Mouse (Mus musculus) right cerebral cortex, adult 2 months (tissue): ENCODE results near the gene Gm20498.

Experiments
- DNase-seq, 2 experiments: peaks; one replicate each; pipeline ENCODE4 v3.0.0; 2021 to 2022; ENCODE audit warnings: low spot score in 2 of 2

The Gm20498 gene

DNA sequence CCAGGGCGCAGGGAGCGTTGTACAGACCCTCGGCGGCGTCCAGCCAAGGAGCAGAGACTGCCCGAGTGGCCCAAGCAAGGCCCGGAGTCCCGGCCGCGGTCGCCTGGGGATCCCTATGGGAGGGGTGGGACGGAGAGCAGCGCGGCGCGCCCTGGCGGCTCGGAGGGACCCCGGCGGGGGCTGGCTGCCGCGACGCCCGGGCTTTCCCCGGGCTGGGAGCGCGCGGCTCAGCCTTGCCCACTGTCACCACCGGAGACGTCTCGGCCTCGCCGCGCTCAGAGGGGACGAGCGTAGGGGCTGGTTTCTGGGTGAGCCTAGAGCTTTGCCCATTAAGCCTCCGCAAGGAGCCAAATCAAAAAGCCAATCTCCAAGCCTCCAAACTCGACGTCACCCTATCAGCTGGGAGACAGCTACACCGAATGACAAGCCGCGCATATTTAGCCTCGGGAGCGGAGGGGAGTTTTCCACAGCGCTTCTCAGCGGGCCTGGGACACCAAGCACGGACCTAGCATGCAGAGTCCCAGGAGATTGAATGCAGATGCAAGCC, 199.8 kb downstream of the Gm20498 start, which contains the start of gene Slc8a3:
Slc8a3 (minus strand) TSS at position 306 of the 547 bp plus-strand sequence.
- peak; percentile 66 for DNase-seq

DNA sequence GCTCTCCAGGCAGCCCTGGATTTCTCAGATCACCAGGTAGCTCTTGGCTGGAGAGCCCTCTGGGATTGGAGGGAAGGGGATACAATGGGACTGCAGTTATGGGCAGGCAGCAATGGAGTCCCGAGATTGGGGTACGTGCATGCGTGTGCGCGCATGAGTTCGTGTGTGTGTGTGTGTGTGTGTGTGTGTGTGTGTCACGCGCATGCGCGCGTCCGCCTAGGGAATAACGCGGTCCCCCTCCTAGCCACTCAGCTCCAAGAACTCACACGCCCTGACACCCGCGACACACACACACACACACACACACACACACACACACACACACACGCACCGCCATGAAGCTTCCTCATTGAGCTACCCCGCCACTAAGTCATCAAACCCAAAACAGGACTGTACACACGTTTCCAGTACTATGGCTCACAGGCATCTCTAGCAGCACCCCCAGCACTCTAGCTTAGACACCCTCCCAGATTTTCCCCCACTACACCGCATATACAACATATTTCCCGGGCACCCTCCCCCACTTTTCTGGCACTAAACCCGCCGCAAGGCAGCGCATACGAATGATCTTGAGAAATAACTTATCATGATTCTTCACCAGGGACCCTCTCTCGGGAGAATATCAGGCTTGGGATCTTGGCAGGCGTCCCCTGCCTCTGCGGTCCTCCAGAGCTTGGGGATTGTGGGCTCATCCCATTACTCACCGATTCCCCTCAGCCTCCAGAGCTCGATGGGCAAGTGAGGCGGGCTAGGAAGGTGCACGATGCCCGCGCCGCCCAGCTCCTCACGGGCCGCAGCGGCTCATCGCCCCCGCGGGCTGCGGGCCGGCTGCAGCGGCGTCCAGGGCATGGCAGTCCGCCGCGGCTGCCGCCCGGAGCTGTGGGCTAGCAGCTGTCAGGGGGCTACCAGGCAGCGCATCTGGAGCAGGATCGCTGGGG, 200.5 kb downstream of the Gm20498 start:
- DNase-seq = peak; percentile 70 to 71

- DNase-seq = no peak
Observed at GRCm38 (mm10) chr12:81331046-81331638, 201.6 kb downstream of the Gm20498 start.

GRCm38 (mm10) chr12:81324991-81325390, 207.7 kb downstream of the Gm20498 start:
- DNase-seq = no peak

DNA sequence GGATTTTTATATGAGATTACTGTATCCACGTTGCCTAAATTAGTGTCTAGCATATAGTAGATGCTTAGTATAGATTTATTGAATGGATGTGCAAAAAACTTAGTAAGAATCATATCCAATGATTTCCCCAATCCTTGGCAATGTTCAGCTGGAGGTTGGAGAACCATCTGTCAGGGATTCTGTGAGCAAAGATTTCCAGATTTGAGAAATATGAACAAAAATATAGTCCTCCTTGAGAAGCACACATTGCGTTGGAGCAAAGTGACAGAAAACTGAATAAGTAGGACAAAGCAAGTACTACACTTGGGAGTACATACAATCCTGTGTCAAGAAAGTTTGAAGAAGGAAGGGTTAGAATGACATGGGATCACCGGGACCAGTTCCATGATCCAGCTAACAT, 208.6 kb downstream of the Gm20498 start:
- peak; percentile 48 for DNase-seq

- no peak for DNase-seq
Observed at GRCm38 (mm10) chr12:81321021-81321420, 211.7 kb downstream of the Gm20498 start.

DNA sequence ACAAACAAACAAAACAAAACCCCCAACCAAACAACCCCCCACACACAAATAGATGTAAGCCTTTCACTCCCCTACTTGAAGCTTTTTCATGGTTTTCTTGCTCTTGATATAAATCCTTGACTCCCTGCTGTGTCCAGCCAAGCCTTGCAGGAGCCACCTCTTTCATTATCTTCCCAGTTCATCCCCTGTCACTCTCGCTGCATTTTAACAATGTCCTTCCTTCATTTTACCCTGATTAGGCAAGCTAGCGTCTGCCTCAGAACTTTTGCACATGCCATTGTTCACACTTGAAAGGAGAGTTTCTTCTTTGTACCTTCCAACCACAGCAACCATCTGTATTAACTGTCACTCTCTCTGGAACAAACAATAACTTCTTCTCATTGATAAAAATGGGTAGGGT, 214.9 kb downstream of the Gm20498 start:
- DNase-seq = no peak

- DNase-seq = no peak
Observed at GRCm38 (mm10) chr12:81315953-81316352, 216.8 kb downstream of the Gm20498 start.
